Mouse (Mus musculus): ENCODE measurements around the gene Hcn1. TPM values are rescaled to one million over a fixed set of nuclear protein-coding genes. Genes with fewer than 3 reads are reported as not detected.

Gene Hcn1
- polyA plus RNA-seq, 1 experiment from 2014 or later: not detected

GRCm38 (mm10) chr13:117724083-117724482, 122.0 kb downstream of the Hcn1 start:
- Histone ChIP-seq H3K27ac (ENCODE audit: low read length) (no peak overlapping the region), H3K4me2 (ENCODE audit: low read depth, low read length) (no peak overlapping the region), H3K9ac (ENCODE audit: low read depth, low read length) (no peak overlapping the region), H3K4me1 (ENCODE audit: control insufficient read depth, low read depth, low read length) (no peaks in the 10 kb centered on the region), H3K4me3 (ENCODE audit: low read depth, low read length) (no peak overlapping the region), H3K36me3 (ENCODE audit: control insufficient read depth, insufficient read depth) (no peaks in the 10 kb centered on the region), H3K27me3 (ENCODE audit: control insufficient read depth, insufficient read depth, low read depth, low read length) (no peaks in the 10 kb centered on the region), H3K9me3 (replicated peaks; ENCODE audit: control insufficient read depth, low read length) (no peaks in the 10 kb centered on the region)
- no peak for ATAC-seq (ENCODE audit: low read depth)
- 50% methylated on average over 3 of the region's 3 CpGs for WGBS (ENCODE audit: insufficient replicate concordance)

GRCm38 (mm10) chr13:117728393-117728792, 126.3 kb downstream of the Hcn1 start:
- Histone ChIP-seq H3K9me3 (replicated peaks; ENCODE audit: control insufficient read depth, low read length) (no peaks in the 10 kb centered on the region), H3K36me3 (ENCODE audit: control insufficient read depth, insufficient read depth) (no peaks in the 10 kb centered on the region), H3K4me2 (ENCODE audit: low read depth, low read length) (no peak overlapping the region), H3K27me3 (ENCODE audit: control insufficient read depth, insufficient read depth, low read depth, low read length) (no peaks in the 10 kb centered on the region), H3K27ac (ENCODE audit: low read length) (no peak overlapping the region), H3K4me3 (ENCODE audit: low read depth, low read length) (no peak overlapping the region), H3K4me1 (ENCODE audit: control insufficient read depth, low read depth, low read length) (no peaks in the 10 kb centered on the region), H3K9ac (ENCODE audit: low read depth, low read length) (no peak overlapping the region)
- WGBS (ENCODE audit: insufficient replicate concordance): 46% methylated on average over 2 of the region's 2 CpGs
- no peak for ATAC-seq (ENCODE audit: low read depth)

- Histone ChIP-seq H3K4me1 (ENCODE audit: control insufficient read depth, low read depth, low read length) (no peaks in the 10 kb centered on the region), H3K4me3 (ENCODE audit: low read depth, low read length) (no peak overlapping the region), H3K9ac (ENCODE audit: low read depth, low read length) (no peak overlapping the region), H3K27ac (ENCODE audit: low read length) (no peak overlapping the region), H3K27me3 (ENCODE audit: control insufficient read depth, insufficient read depth, low read depth, low read length) (no peaks in the 10 kb centered on the region), H3K9me3 (replicated peaks; ENCODE audit: control insufficient read depth, low read length) (no peaks in the 10 kb centered on the region), H3K36me3 (ENCODE audit: control insufficient read depth, insufficient read depth) (no peaks in the 10 kb centered on the region), H3K4me2 (ENCODE audit: low read depth, low read length) (no peak overlapping the region)
- no peak for ATAC-seq (ENCODE audit: low read depth)
Observed at GRCm38 (mm10) chr13:117732738-117733137, 130.6 kb downstream of the Hcn1 start.

GRCm38 (mm10) chr13:117744451-117744850, 142.3 kb downstream of the Hcn1 start:
- Histone ChIP-seq H3K4me3 (ENCODE audit: low read depth, low read length) (no peak overlapping the region), H3K9me3 (replicated peaks; ENCODE audit: control insufficient read depth, low read length) (no peaks in the 10 kb centered on the region), H3K4me1 (ENCODE audit: control insufficient read depth, low read depth, low read length) (no peaks in the 10 kb centered on the region), H3K4me2 (ENCODE audit: low read depth, low read length) (no peak overlapping the region), H3K9ac (ENCODE audit: low read depth, low read length) (no peak overlapping the region), H3K36me3 (ENCODE audit: control insufficient read depth, insufficient read depth) (no peaks in the 10 kb centered on the region), H3K27ac (ENCODE audit: low read length) (no peak overlapping the region), H3K27me3 (ENCODE audit: control insufficient read depth, insufficient read depth, low read depth, low read length) (no peaks in the 10 kb centered on the region)
- ATAC-seq (ENCODE audit: low read depth): no peak
- 56% methylated on average over 3 of the region's 3 CpGs for WGBS (ENCODE audit: insufficient replicate concordance)

- ATAC-seq (ENCODE audit: low read depth): no peak
- H3K4me3 ChIP-seq (ENCODE audit: low read depth, low read length): no peak overlapping the region
- 52% methylated on average over 3 of the region's 3 CpGs for WGBS (ENCODE audit: insufficient replicate concordance)
- no peaks in the 10 kb centered on the region for H3K36me3 ChIP-seq (ENCODE audit: control insufficient read depth, insufficient read depth)
- H3K27me3 ChIP-seq (ENCODE audit: control insufficient read depth, insufficient read depth, low read depth, low read length): no peaks in the 10 kb centered on the region
- H3K4me1 ChIP-seq (ENCODE audit: control insufficient read depth, low read depth, low read length): no peaks in the 10 kb centered on the region
- H3K4me2 ChIP-seq (ENCODE audit: low read depth, low read length): no peak overlapping the region
- no peaks in the 10 kb centered on the region for H3K9me3 ChIP-seq (replicated peaks; ENCODE audit: control insufficient read depth, low read length)
- no peak overlapping the region for H3K27ac ChIP-seq (ENCODE audit: low read length)
- H3K9ac ChIP-seq (ENCODE audit: low read depth, low read length): no peak overlapping the region
Observed at GRCm38 (mm10) chr13:117745173-117745572, 143.1 kb downstream of the Hcn1 start.

- no peaks in the 10 kb centered on the region for H3K9me3 ChIP-seq (replicated peaks; ENCODE audit: control insufficient read depth, low read length)
- no peak overlapping the region for H3K4me2 ChIP-seq (ENCODE audit: low read depth, low read length)
- H3K27me3 ChIP-seq (ENCODE audit: control insufficient read depth, insufficient read depth, low read depth, low read length): no peaks in the 10 kb centered on the region
- no peak overlapping the region for H3K4me3 ChIP-seq (ENCODE audit: low read depth, low read length)
- no peak for ATAC-seq (ENCODE audit: low read depth)
- H3K9ac ChIP-seq (ENCODE audit: low read depth, low read length): no peak overlapping the region
- no peaks in the 10 kb centered on the region for H3K4me1 ChIP-seq (ENCODE audit: control insufficient read depth, low read depth, low read length)
- H3K36me3 ChIP-seq (ENCODE audit: control insufficient read depth, insufficient read depth): no peaks in the 10 kb centered on the region
- WGBS (ENCODE audit: insufficient replicate concordance): 51% methylated on average over 6 of the region's 6 CpGs
- no peak overlapping the region for H3K27ac ChIP-seq (ENCODE audit: low read length)
Observed at GRCm38 (mm10) chr13:117765487-117765886, 163.4 kb downstream of the Hcn1 start.

GRCm38 (mm10) chr13:117785376-117785775, 183.3 kb downstream of the Hcn1 start:
- Histone ChIP-seq H3K27me3 (ENCODE audit: control insufficient read depth, insufficient read depth, low read depth, low read length) (no peaks in the 10 kb centered on the region), H3K36me3 (ENCODE audit: control insufficient read depth, insufficient read depth) (no peaks in the 10 kb centered on the region), H3K4me3 (ENCODE audit: low read depth, low read length) (no peak overlapping the region), H3K4me2 (ENCODE audit: low read depth, low read length) (no peak overlapping the region), H3K9me3 (replicated peaks; ENCODE audit: control insufficient read depth, low read length) (no peaks in the 10 kb centered on the region), H3K9ac (ENCODE audit: low read depth, low read length) (no peak overlapping the region), H3K4me1 (ENCODE audit: control insufficient read depth, low read depth, low read length) (no peaks in the 10 kb centered on the region), H3K27ac (ENCODE audit: low read length) (no peak overlapping the region)
- WGBS (ENCODE audit: insufficient replicate concordance): 59% methylated on average over 2 of the region's 2 CpGs
- ATAC-seq (ENCODE audit: low read depth): no peak

GRCm38 (mm10) chr13:117792861-117793260, 190.7 kb downstream of the Hcn1 start:
- Histone ChIP-seq H3K9ac (ENCODE audit: low read depth, low read length) (no peak overlapping the region), H3K27me3 (ENCODE audit: control insufficient read depth, insufficient read depth, low read depth, low read length) (no peaks in the 10 kb centered on the region), H3K27ac (ENCODE audit: low read length) (no peak overlapping the region), H3K9me3 (replicated peaks; ENCODE audit: control insufficient read depth, low read length) (no peaks in the 10 kb centered on the region), H3K4me3 (ENCODE audit: low read depth, low read length) (no peak overlapping the region), H3K36me3 (ENCODE audit: control insufficient read depth, insufficient read depth) (no peaks in the 10 kb centered on the region), H3K4me1 (ENCODE audit: control insufficient read depth, low read depth, low read length) (no peaks in the 10 kb centered on the region), H3K4me2 (ENCODE audit: low read depth, low read length) (no peak overlapping the region)
- 18% methylated on average over 1 of the region's 1 CpGs for WGBS (ENCODE audit: insufficient replicate concordance)
- no peak for ATAC-seq (ENCODE audit: low read depth)

GRCm38 (mm10) chr13:117801061-117801460, 198.9 kb downstream of the Hcn1 start:
- Histone ChIP-seq H3K9me3 (replicated peaks; ENCODE audit: control insufficient read depth, low read length) (no peaks in the 10 kb centered on the region), H3K4me2 (ENCODE audit: low read depth, low read length) (no peak overlapping the region), H3K36me3 (ENCODE audit: control insufficient read depth, insufficient read depth) (no peaks in the 10 kb centered on the region), H3K27ac (ENCODE audit: low read length) (no peak overlapping the region), H3K9ac (ENCODE audit: low read depth, low read length) (no peak overlapping the region), H3K4me1 (ENCODE audit: control insufficient read depth, low read depth, low read length) (no peaks in the 10 kb centered on the region), H3K27me3 (ENCODE audit: control insufficient read depth, insufficient read depth, low read depth, low read length) (no peaks in the 10 kb centered on the region), H3K4me3 (ENCODE audit: low read depth, low read length) (no peak overlapping the region)
- no peak for ATAC-seq (ENCODE audit: low read depth)

- Histone ChIP-seq H3K9me3 (replicated peaks; ENCODE audit: control insufficient read depth, low read length) (no peaks in the 10 kb centered on the region), H3K9ac (ENCODE audit: low read depth, low read length) (no peak overlapping the region), H3K27me3 (ENCODE audit: control insufficient read depth, insufficient read depth, low read depth, low read length) (no peaks in the 10 kb centered on the region), H3K4me2 (ENCODE audit: low read depth, low read length) (no peak overlapping the region), H3K27ac (ENCODE audit: low read length) (no peak overlapping the region), H3K36me3 (ENCODE audit: control insufficient read depth, insufficient read depth) (no peaks in the 10 kb centered on the region), H3K4me1 (ENCODE audit: control insufficient read depth, low read depth, low read length) (no peaks in the 10 kb centered on the region), H3K4me3 (ENCODE audit: low read depth, low read length) (no peak overlapping the region)
- ATAC-seq (ENCODE audit: low read depth): no peak
- 56% methylated on average over 5 of the region's 5 CpGs for WGBS (ENCODE audit: insufficient replicate concordance)
Observed at GRCm38 (mm10) chr13:117827628-117828027, 225.5 kb downstream of the Hcn1 start.
